Mouse (Mus musculus) kidney, adult 2 months (tissue): Measurements from ENCODE around the gene Abcg8. TPM values are rescaled to one million over a fixed set of nuclear protein-coding genes. Genes with fewer than 3 reads are reported as not detected.
A peak's percentile ranks its signal among the peaks of the same experiment; 100 is the strongest.

ENCODE experiments used
- DNase-seq: peaks from one replicate; pipeline ENCODE4 v3.0.0; 2021
- H3K27ac ChIP-seq: fragments of 200-500 bp; 2 replicates; pipeline ENCODE4 v1.5.1; 2012; ENCODE audit warnings: low read depth, low read length, control low read depth, inconsistent platforms; ENCODE audit not compliant: insufficient read depth
- H3K27me3 ChIP-seq: fragments of 200-500 bp; replicated peaks from 2 replicates; pipeline ENCODE4 v1.6.1; 2012; ENCODE audit warnings: mild to moderate bottlenecking, moderate library complexity, low read length, inconsistent platforms; ENCODE audit not compliant: control insufficient read depth, insufficient read depth
- H3K36me3 ChIP-seq: fragments of 200-500 bp; 2 replicates; pipeline ENCODE4 v1.6.1; 2012; ENCODE audit warnings: mild to moderate bottlenecking, moderate library complexity, low read length, inconsistent platforms; ENCODE audit not compliant: control insufficient read depth, insufficient read depth
- H3K4me1 ChIP-seq: fragments of 200-500 bp; 2 replicates; pipeline ENCODE4 v1.6.1; 2011; ENCODE audit warnings: low read length; ENCODE audit not compliant: control insufficient read depth, insufficient read depth
- H3K4me3 ChIP-seq: fragments of 200-500 bp; 2 replicates; pipeline ENCODE4 v1.5.1; 2011; ENCODE audit warnings: mild to moderate bottlenecking, low read depth, low read length, control low read depth; ENCODE audit not compliant: insufficient read depth
- CTCF ChIP-seq: fragments of 200-500 bp; conservative IDR thresholded peaks from 2 replicates; pipeline ENCODE4 v1.5.1; 2011; ENCODE audit warnings: low read depth, mild to moderate bottlenecking, control low read depth, low read length, moderate library complexity, mixed read lengths; ENCODE audit not compliant: insufficient read depth, insufficient read length
- POLR2A ChIP-seq: fragments of 200-500 bp; IDR thresholded peaks from one replicate; pipeline ENCODE4 v1.6.1; 2011; ENCODE audit warnings: low read depth, low read length, control low read depth
- WGBS: fragments of 180-500 bp; shearing (Covaris S2); methylation state at CpG from one replicate; pipeline ENCODE4 v1.1.7; 2018; 5-methylcytosine and 5-hydroxymethylcytosine counted together
- polyA plus RNA-seq: library from polyadenylated mRNA; depleted of rRNA; stranded (reverse); fragments of >200 nt; gene quantifications from 2 replicates; pipeline ENCODE4 v1.2.3, GENCODE M21; 2012

Abcg8 gene
- polyA plus RNA-seq, 1 experiment: 0.33 TPM

DNA sequence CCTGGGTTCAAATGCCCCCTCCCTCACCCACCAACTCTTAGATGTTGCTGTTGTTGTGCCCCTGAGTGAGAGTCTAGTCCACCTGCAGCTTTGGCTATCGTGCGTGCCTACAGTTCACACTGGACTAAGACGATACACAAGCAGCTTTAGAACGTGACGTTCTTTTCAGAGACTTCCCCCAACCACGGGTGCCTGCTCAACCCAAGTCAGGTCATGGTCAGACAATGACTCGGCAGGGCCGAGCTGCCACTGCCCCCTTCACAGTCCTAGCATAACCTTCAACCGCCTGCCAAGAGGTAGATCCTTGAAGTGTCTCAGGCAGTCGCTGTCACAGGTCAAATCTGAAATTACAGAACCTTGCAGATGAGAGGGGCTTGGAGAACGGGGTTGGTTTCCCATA lies 12.7 kb downstream of the Abcg8 start:
- no peak overlapping the region for H3K4me3 ChIP-seq
- H3K36me3 ChIP-seq: no peaks in the 10 kb centered on the region
- WGBS: 59% methylated on average over 11 of the region's 11 CpGs
- no peaks in the 10 kb centered on the region for H3K27me3 ChIP-seq
- TF ChIP-seq POLR2A: no peak
- no peak for TF ChIP-seq CTCF
- H3K27ac ChIP-seq: peak overlapping the region; percentile 35; the same call in 1 of the 2 replicates
- DNase-seq: no peak
- peaks cover 9% of the 10 kb centered on the region; the same call in 1 of the 2 replicates for H3K4me1 ChIP-seq

DNA sequence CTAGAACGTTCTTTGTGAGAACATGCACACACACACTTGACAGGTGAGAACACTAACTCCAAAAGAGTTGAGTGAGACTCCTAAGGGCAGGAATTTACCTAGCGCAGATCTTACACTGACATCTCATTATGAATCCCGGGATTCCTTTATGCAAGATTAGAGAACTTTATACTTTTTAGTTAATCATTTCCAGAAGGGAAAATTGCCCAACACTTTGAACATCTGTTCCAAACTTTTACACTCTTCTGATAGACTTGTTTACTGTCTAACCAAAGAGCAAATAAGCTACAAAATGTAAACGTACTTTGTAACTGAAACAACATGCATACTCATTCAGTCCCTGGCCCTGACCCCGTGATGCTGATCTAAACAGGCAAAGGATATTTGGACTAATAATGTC lies 13.2 kb downstream of the Abcg8 start:
- Histone ChIP-seq H3K27ac (peak overlapping the region; percentile 35; the same call in 1 of the 2 replicates), H3K4me1 (peaks cover 9% of the 10 kb centered on the region; the same call in 1 of the 2 replicates), H3K4me3 (no peak overlapping the region), H3K27me3 (no peaks in the 10 kb centered on the region), H3K36me3 (no peaks in the 10 kb centered on the region)
- no peak for TF ChIP-seq POLR2A
- no peak for TF ChIP-seq CTCF
- DNase-seq: peak; percentile 74
- WGBS: 48% methylated on average over 5 of the region's 5 CpGs

GRCm38 (mm10) chr17:84690111-84690510 lies 14.0 kb downstream of the Abcg8 start:
- TF ChIP-seq CTCF (no peak), POLR2A (no peak)
- no peak overlapping the region for H3K27ac ChIP-seq
- 73% methylated on average over 5 of the region's 5 CpGs for WGBS
- peak; percentile 21 for DNase-seq
- H3K4me1 ChIP-seq: peaks cover 9% of the 10 kb centered on the region; the same call in 1 of the 2 replicates
- H3K36me3 ChIP-seq: no peaks in the 10 kb centered on the region
- no peak overlapping the region for H3K4me3 ChIP-seq
- H3K27me3 ChIP-seq: no peaks in the 10 kb centered on the region

DNA sequence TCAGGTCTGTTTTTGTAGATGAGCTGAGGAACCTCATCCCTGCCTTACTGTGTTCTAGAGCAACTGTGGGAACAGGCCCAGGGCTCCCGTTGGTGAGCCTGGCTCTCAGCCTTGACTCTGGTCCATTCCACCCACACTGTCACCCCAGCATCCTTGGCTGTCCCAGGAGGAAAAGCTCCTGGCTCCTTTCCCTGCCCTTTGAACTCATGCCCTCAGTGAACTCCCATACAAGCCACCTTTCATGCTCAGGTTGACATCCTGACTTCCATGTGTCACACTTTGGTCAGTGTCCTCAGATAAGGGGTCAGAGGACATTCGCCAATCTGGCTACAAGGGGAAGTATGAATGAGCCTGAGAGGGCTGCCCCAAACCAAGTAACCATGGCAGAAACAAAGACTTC lies 17.6 kb downstream of the Abcg8 start:
- 53% methylated on average over 2 of the region's 2 CpGs for WGBS
- TF ChIP-seq CTCF (no peak), POLR2A (no peak)
- no peak overlapping the region for H3K4me3 ChIP-seq
- H3K27ac ChIP-seq: no peak overlapping the region
- H3K4me1 ChIP-seq: peaks cover 8% of the 10 kb centered on the region; the same call in 1 of the 2 replicates
- H3K27me3 ChIP-seq: no peaks in the 10 kb centered on the region
- DNase-seq: peak; percentile 14
- H3K36me3 ChIP-seq: no peaks in the 10 kb centered on the region

DNA sequence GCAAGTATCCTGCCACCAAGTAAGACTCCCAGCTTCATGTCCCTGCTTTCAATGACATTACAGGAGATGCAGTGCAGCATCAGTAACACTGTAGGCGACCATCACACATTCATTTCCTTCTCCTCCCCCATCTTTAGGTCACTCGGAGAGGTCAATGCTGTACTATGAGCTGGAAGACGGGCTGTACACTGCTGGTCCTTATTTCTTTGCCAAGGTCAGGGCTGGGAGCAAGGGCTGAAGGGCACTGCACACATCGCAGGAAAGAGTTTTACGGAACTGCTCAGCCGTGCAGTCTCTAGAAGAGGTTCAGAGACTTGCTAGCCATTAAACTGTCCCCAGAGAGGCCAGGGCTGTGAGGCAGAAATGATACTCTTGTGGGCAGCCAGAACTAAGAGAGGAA lies 20.4 kb downstream of the Abcg8 start:
- H3K27ac ChIP-seq: no peak overlapping the region
- DNase-seq: peak; percentile 67
- H3K36me3 ChIP-seq: no peaks in the 10 kb centered on the region
- TF ChIP-seq CTCF: no peak
- no peak for TF ChIP-seq POLR2A
- H3K4me3 ChIP-seq: no peak overlapping the region
- H3K27me3 ChIP-seq: no peaks in the 10 kb centered on the region
- no peaks in the 10 kb centered on the region; the same call in 1 of the 2 replicates for H3K4me1 ChIP-seq
- WGBS: 23% methylated on average over 6 of the region's 6 CpGs

DNA sequence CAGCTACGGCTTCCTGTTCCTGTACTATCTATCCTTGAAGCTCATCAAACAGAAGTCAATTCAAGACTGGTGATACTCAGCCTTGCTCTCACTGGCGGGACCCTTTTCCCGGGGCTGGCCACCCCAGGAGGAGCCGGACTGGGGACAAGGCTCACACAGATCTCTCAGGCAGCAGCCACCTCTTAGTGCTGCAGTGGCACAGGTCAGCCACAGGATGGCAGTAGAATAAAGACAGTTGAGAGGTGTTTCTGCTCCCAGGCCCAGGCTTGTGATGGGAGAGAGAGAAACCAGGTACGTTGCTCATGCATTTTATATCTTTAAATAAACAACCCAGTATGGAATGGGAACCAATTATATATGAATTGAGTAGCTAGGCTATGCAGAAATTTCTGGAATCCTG lies 22.6 kb downstream of the Abcg8 start:
- TF ChIP-seq CTCF: peak; percentile 87
- no peak for TF ChIP-seq POLR2A
- no peaks in the 10 kb centered on the region for H3K36me3 ChIP-seq
- H3K27me3 ChIP-seq: no peaks in the 10 kb centered on the region
- DNase-seq: peak; percentile 64
- 27% methylated on average over 5 of the region's 5 CpGs for WGBS
- H3K4me3 ChIP-seq: no peak overlapping the region
- no peaks in the 10 kb centered on the region; the same call in 1 of the 2 replicates for H3K4me1 ChIP-seq
- H3K27ac ChIP-seq: no peak overlapping the region

- DNase-seq: no peak
- TF ChIP-seq POLR2A: no peak
- peak; percentile 31; the same call in 1 of the 2 replicates for TF ChIP-seq CTCF
- no peak overlapping the region for H3K4me3 ChIP-seq
- peaks cover 4% of the 10 kb centered on the region for H3K36me3 ChIP-seq
- H3K27ac ChIP-seq: no peak overlapping the region
- no peaks in the 10 kb centered on the region for H3K27me3 ChIP-seq
- H3K4me1 ChIP-seq: no peaks in the 10 kb centered on the region
- 63% methylated on average over 4 of the region's 4 CpGs for WGBS
These were observed 31.3 kb downstream of the Abcg8 start for GRCm38 (mm10) chr17:84707407-84707806.

DNA sequence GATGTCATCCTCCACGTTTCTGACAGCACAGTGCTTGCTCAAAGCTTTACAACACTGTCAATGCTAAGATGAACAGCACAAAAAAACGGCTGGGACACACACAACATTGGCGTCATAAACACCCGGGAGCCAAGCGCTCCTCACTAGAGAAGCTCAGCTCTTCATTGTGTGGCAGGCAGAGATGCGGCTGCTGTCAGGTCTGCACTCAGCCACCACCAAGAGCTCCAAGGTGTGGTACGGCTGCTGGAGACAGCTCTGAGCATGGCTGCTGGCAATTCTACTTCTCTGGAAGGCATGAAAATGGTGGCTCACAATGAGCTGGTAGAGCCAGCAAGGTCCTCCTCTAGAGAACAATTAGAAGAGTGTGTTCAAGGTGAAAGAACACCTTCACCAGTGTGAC lies 32.7 kb downstream of the Abcg8 start:
- H3K36me3 ChIP-seq: peaks cover 5% of the 10 kb centered on the region

More for the DNA sequence above, 32.7 kb downstream of the Abcg8 start:
- no peaks in the 10 kb centered on the region for H3K4me1 ChIP-seq
- 87% methylated on average over 7 of the region's 7 CpGs for WGBS
- H3K27ac ChIP-seq: no peak overlapping the region
- H3K4me3 ChIP-seq: no peak overlapping the region
- DNase-seq: no peak
- no peaks in the 10 kb centered on the region for H3K27me3 ChIP-seq
- TF ChIP-seq CTCF (no peak), POLR2A (no peak)
